Mouse (Mus musculus) gastrocnemius, adult 8-10 months (tissue): Measurements from ENCODE around the gene Hist1h4f. TPM values are rescaled to one million over a fixed set of nuclear protein-coding genes. Genes with fewer than 3 reads are reported as not detected.

Source experiments
- DNase-seq, 2 experiments: peaks; one replicate each; pipeline ENCODE4 v3.0.0; 2022; ENCODE audit warnings: low spot score in 2 of 2
- microRNA-seq: library from miRNA; unstranded; fragments of <30 nt; microRNA quantifications from one replicate; pipeline ENCODE4 v1.2.0, GENCODE M21; 2022
- total RNA-seq, 4 experiments: library from RNA; stranded (reverse); gene quantifications; 2 replicates each; pipeline ENCODE4 v1.2.4; 2022

The Hist1h4f gene
- total RNA-seq, 4 experiments from 2014 or later, result 14.0 to 20.7 (median 16.1) TPM

- no peak for DNase-seq
Measured at GRCm38 (mm10) chr13:23515826-23516620, 35.4 kb downstream of the Hist1h4f start.

GRCm38 (mm10) chr13:23515281-23515680, 36.2 kb downstream of the Hist1h4f start:
- no peak for DNase-seq

- DNase-seq, result no peak
Measured at GRCm38 (mm10) chr13:23513517-23513916, 37.9 kb downstream of the Hist1h4f start.

- DNase-seq, result no peak
Measured at GRCm38 (mm10) chr13:23510127-23510526, 41.3 kb downstream of the Hist1h4f start.

- DNase-seq, result no peak
Measured at GRCm38 (mm10) chr13:23506819-23507515, 44.5 kb downstream of the Hist1h4f start.

- DNase-seq, result no peak
Measured at GRCm38 (mm10) chr13:23506351-23506750, 45.1 kb downstream of the Hist1h4f start.

- DNase-seq, result no peak
Measured at GRCm38 (mm10) chr13:23505662-23506345, 45.6 kb downstream of the Hist1h4f start.

GRCm38 (mm10) chr13:23503797-23504196, 47.7 kb downstream of the Hist1h4f start:
- no peak for DNase-seq

GRCm38 (mm10) chr13:23502916-23503315, 48.5 kb downstream of the Hist1h4f start:
- DNase-seq, result no peak

- DNase-seq, result no peak
Measured at GRCm38 (mm10) chr13:23502031-23502567, 49.3 kb downstream of the Hist1h4f start.

- DNase-seq, result no peak
Measured at GRCm38 (mm10) chr13:23501511-23501910, 49.9 kb downstream of the Hist1h4f start.

Small RNA genes lying within 50 kb of the gene (microRNA-seq; reads per million reads assigned to microRNA genes)
- gene Gm44297, result not detected
- not detected for gene Gm44359
- gene Gm44394, result not detected
- not detected for gene n-TStga1

Other genes starting within 250 kb of the Hist1h4f start
- gene Zfp322a, start 182.4 kb downstream of the Hist1h4f start, total RNA-seq, result 10 to 100 TPM in 1 of 4 experiments, 1 to 10 TPM in 3; 7.2 to 11.7 (median 8.3) TPM
- gene Abt1, start 127.8 kb downstream of the Hist1h4f start, total RNA-seq, result 1 to 10 TPM; 3.2 to 4.8 (median 4.0) TPM
- not detected for gene Btn1a1, start 85.7 kb downstream of the Hist1h4f start, total RNA-seq
- not detected for gene Btn2a2, start 62.8 kb downstream of the Hist1h4f start, total RNA-seq
- gene Hist1h4h, start 20.6 kb downstream of the Hist1h4f start, total RNA-seq, result 100 to 1,000 TPM; 131 to 174 (median 160) TPM
- 1 to 10 TPM in 1 of 4 experiments, not detected in 3; 1.5 TPM for gene Hist1h2af, start 17.7 kb downstream of the Hist1h4f start, total RNA-seq
- gene Hist1h3g, start 16.2 kb downstream of the Hist1h4f start, total RNA-seq, result 1 to 10 TPM in 1 of 4 experiments, under 1 TPM in 1, not detected in 2; 0.75 to 2.2 TPM
- gene Hist1h2bh, start 8.3 kb downstream of the Hist1h4f start, total RNA-seq, result 1 to 10 TPM in 2 of 4 experiments, under 1 TPM in 2; 0.82 to 1.6 (median 1.2) TPM
- 1 to 10 TPM; 3.1 to 5.0 (median 4.4) TPM for gene Hist1h3f, start 7.6 kb downstream of the Hist1h4f start, total RNA-seq
- 1 to 10 TPM in 3 of 4 experiments, under 1 TPM in 1; 0.87 to 1.3 (median 1.3) TPM for gene Hist1h1d, start 1.6 kb upstream of the Hist1h4f start, total RNA-seq
- 10 to 100 TPM; 14.8 to 21.5 (median 18.9) TPM for gene Hist1h3e, start 10.7 kb upstream of the Hist1h4f start, total RNA-seq
- 1 to 10 TPM in 2 of 4 experiments, under 1 TPM in 2; 0.54 to 1.1 (median 0.88) TPM for gene Hist1h2ae, start 19.6 kb upstream of the Hist1h4f start, total RNA-seq
- gene Hist1h2bg, start 19.7 kb upstream of the Hist1h4f start, total RNA-seq, result 1 to 10 TPM; 5.2 to 8.5 (median 7.2) TPM
- 1 to 10 TPM; 2.0 to 6.7 (median 5.1) TPM for gene Hist1h2bf, start 22.5 kb upstream of the Hist1h4f start, total RNA-seq
- 1 to 10 TPM in 1 of 4 experiments, not detected in 3; 2.2 TPM for gene Hist1h2ad, start 22.7 kb upstream of the Hist1h4f start, total RNA-seq
- gene Hist1h3d, start 24.1 kb upstream of the Hist1h4f start, total RNA-seq, result 1 to 10 TPM; 2.5 to 4.0 (median 3.2) TPM
- 10 to 100 TPM; 37.8 to 57.9 (median 48.1) TPM for gene Hist1h4d, start 29.9 kb upstream of the Hist1h4f start, total RNA-seq
- gene Hist1h2be, start 69.5 kb upstream of the Hist1h4f start, total RNA-seq, result 10 to 100 TPM; 12.0 to 16.1 (median 12.9) TPM
- gene Hist1h1e, start 70.9 kb upstream of the Hist1h4f start, total RNA-seq, result 10 to 100 TPM; 32.8 to 56.3 (median 49.3) TPM
- gene Hist1h2ac, start 132.3 kb upstream of the Hist1h4f start, total RNA-seq, result 1 to 10 TPM in 1 of 4 experiments, under 1 TPM in 3; 0.65 to 1.1 (median 0.86) TPM
- gene Hist1h2bc, start 132.6 kb upstream of the Hist1h4f start, total RNA-seq, result 10 to 100 TPM; 59.5 to 67.1 (median 62.0) TPM
- not detected for gene Hist1h1t, start 144.2 kb upstream of the Hist1h4f start, total RNA-seq
- 10 to 100 TPM; 66.4 to 87.5 (median 79.3) TPM for gene Hist1h4c, start 146.8 kb upstream of the Hist1h4f start, total RNA-seq
- gene Hfe, start 159.2 kb upstream of the Hist1h4f start, total RNA-seq, result 10 to 100 TPM; 23.6 to 29.2 (median 27.1) TPM
- gene Hist1h1c, start 187.2 kb upstream of the Hist1h4f start, total RNA-seq, result 100 to 1,000 TPM; 196 to 246 (median 227) TPM
- gene Hist1h3c, start 194.0 kb upstream of the Hist1h4f start, total RNA-seq, result not detected
- gene Hist1h2bb, start 195.1 kb upstream of the Hist1h4f start, total RNA-seq, result 1 to 10 TPM; 1.1 to 1.6 (median 1.4) TPM
- 1 to 10 TPM in 2 of 4 experiments, under 1 TPM in 1, not detected in 1; 0.97 to 4.9 (median 3.5) TPM for gene Hist1h2ab, start 199.5 kb upstream of the Hist1h4f start, total RNA-seq
- 1 to 10 TPM in 2 of 4 experiments, not detected in 2; 2.7 to 2.8 TPM for gene Hist1h3b, start 200.6 kb upstream of the Hist1h4f start, total RNA-seq
- 1 to 10 TPM in 2 of 4 experiments, under 1 TPM in 1, not detected in 1; 0.82 to 2.9 (median 1.8) TPM for gene Hist1h4b, start 205.4 kb upstream of the Hist1h4f start, total RNA-seq
- gene Hist1h4a, start 209.6 kb upstream of the Hist1h4f start, total RNA-seq, result 1 to 10 TPM in 3 of 4 experiments, under 1 TPM in 1; 0.82 to 3.3 (median 1.8) TPM
- 1 to 10 TPM; 3.7 to 6.9 (median 4.3) TPM for gene Hist1h3a, start 210.7 kb upstream of the Hist1h4f start, total RNA-seq
- gene Hist1h1a, start 212.0 kb upstream of the Hist1h4f start, total RNA-seq, result 1 to 10 TPM in 1 of 4 experiments, under 1 TPM in 3; 0.46 to 1.1 (median 0.78) TPM
- not detected for gene Trim38, start 218.3 kb upstream of the Hist1h4f start, total RNA-seq